Mouse (Mus musculus) spleen, adult 2 months (tissue): Measurements from ENCODE around the gene Elobl.

ENCODE experiments used
- CTCF ChIP-seq: fragments of 200-500 bp; IDR thresholded peaks from 2 replicates; pipeline ENCODE4 v1.5.1; 2011; ENCODE audit warnings: mild to moderate bottlenecking, inconsistent platforms; ENCODE audit not compliant: insufficient read depth, insufficient read length, insufficient replicate concordance; ENCODE audit errors: extremely low read depth
- POLR2A ChIP-seq: fragments of 200-500 bp; IDR thresholded peaks from 2 replicates; pipeline ENCODE4 v1.6.1; 2011; ENCODE audit warnings: low read depth, low read length, inconsistent platforms

- TF ChIP-seq CTCF (peak; percentile 18; the same call in 1 of the 2 replicates), POLR2A (no peak)
Measured at GRCm38 (mm10) chr11:88989530-88989929, 22.8 kb upstream of the Elobl start.
